In the genomic region with DNA sequence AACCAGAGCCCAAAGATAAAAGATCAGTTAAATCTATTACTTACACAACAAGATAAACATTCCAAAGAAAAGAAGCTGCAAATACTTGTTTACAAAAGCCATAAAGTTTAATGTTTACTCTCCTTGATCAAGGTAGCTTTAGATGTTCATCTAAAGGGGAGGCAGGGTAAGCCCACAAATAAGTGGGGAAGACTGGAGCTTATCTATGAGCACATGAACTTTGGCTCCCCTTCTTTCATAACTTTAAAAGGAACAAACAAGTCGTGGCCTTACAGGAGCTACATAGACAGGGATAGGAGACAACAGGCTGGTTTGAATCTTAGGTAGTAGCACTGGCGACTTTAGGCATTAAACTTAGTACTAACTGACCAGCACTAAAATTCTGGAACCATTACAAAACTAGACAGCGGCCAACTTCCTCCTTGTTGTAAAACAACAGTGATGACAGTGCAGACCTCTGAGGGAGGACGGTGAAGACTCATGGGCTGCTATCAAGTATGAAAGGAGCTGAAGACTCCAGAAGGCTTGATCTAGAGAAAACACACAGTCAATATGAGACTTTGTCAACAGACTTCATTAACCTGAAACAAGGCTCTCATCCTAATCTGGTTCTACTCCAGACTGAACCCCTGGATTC, we compare ENCODE assay signal across 17 mouse cellular contexts.
A peak's percentile ranks its signal among the peaks of the same experiment; 100 is the strongest.
DNase-seq lines count a peak whose midpoint lies in the region; ATAC-seq lines count a peak whose summit lies in the region.
"Had no signal": no experiment of that assay in that cellular context is flagged by ENCODE, and none has a peak within 500 bp of the region (broad histone marks: within the 10 kb centered on the region; RNA-seq: fewer than 3 reads in every experiment).

No protein-coding gene starts in this region.

- no peak overlapping the region for H3K4me3 ChIP-seq in midbrain, embryonic 14.5 days (replicated peaks; ENCODE audit: low read depth, low read length)
- H3K4me3 ChIP-seq: hindbrain, embryonic 15.5 days; limb, embryonic 10.5 days had no signal

- no peak overlapping the region for H3K4me2 ChIP-seq in midbrain, embryonic 14.5 days (ENCODE audit: low read length)
- H3K4me2 ChIP-seq: hindbrain, embryonic 15.5 days; lung, embryonic 14.5 days had no signal

- no peaks in the 10 kb centered on the region for H3K9me3 ChIP-seq in midbrain, embryonic 14.5 days (ENCODE audit: control insufficient read depth, low read length)
- H3K9me3 ChIP-seq: hindbrain, embryonic 15.5 days; limb, embryonic 10.5 days had no signal

- ATAC-seq in hematopoietic stem cell, adult 5-6 weeks (replicated peaks in 1 of 2; ENCODE audit: insufficient read depth in 1 of 2, low FRiP score in 2 of 2, low TSS enrichment in 1 of 2, low read depth in 1 of 2, poor library complexity in 2 of 2, severe bottlenecking in 2 of 2) = peak; percentile 28 to 52; a peak in 2 of 4 replicates
- ATAC-seq in monocyte, adult 5-6 weeks (replicated peaks; ENCODE audit: insufficient number of reproducible peaks, low FRiP score, low TSS enrichment, poor library complexity, severe bottlenecking) = peak; percentile 43; the same call in 1 of the 2 replicates
- ATAC-seq in midbrain, embryonic 14.5 days (ENCODE audit: low FRiP score, low TSS enrichment) = no peak
- ATAC-seq: intestine, postnatal 0 days; midbrain, embryonic 16.5 days had no signal

- H3K4me1 ChIP-seq in midbrain, embryonic 14.5 days (ENCODE audit: control insufficient read depth, insufficient read depth, low read length) = no peaks in the 10 kb centered on the region
- H3K4me1 ChIP-seq: hindbrain, embryonic 15.5 days; limb, embryonic 10.5 days had no signal

- no peaks in the 10 kb centered on the region for H3K27me3 ChIP-seq in midbrain, embryonic 14.5 days (ENCODE audit: control insufficient read depth, insufficient read depth, low read length)
- H3K27me3 ChIP-seq: hindbrain, embryonic 15.5 days had no signal

- WGBS in midbrain, embryonic 14.5 days = 89% methylated on average over 4 of the region's 4 CpGs

- no peaks in the 10 kb centered on the region for H3K36me3 ChIP-seq in midbrain, embryonic 14.5 days (ENCODE audit: control insufficient read depth, insufficient read depth, low read length)
- H3K36me3 ChIP-seq: hindbrain, embryonic 15.5 days; limb, embryonic 10.5 days had no signal

- DNase-seq in gastrocnemius, adult 18-20 months (ENCODE audit: low spot score) = peak; percentile 40
- no peak for DNase-seq in gastrocnemius, postnatal 10 days
- peak; percentile 12 for DNase-seq in kidney, postnatal 10 days
- no peak for DNase-seq in kidney, postnatal 25 days
- no peak for DNase-seq in layer of hippocampus, adult 11-12 months (ENCODE audit: low spot score)
- DNase-seq in midbrain, embryonic 14.5 days = no peak
- DNase-seq: cerebellum, adult 9-11 months; gastrocnemius, postnatal 36 days; lung, embryonic 14.5 days; spleen, adult 18-20 months; thymus, adult 18-20 months had no signal

- no peak overlapping the region for H3K27ac ChIP-seq in midbrain, embryonic 14.5 days (replicated peaks; ENCODE audit: low read depth, low read length)
- H3K27ac ChIP-seq: hindbrain, embryonic 15.5 days; limb, embryonic 10.5 days had no signal

- no peak overlapping the region for H3K9ac ChIP-seq in midbrain, embryonic 14.5 days (replicated peaks; ENCODE audit: low read length)
- H3K9ac ChIP-seq: hindbrain, embryonic 15.5 days; lung, embryonic 14.5 days had no signal

Comparison
In these comparisons a context has a peak if more than half of its experiments do, and no peak if none do; other contexts are left out.
1. DNase-seq: peak in gastrocnemius, adult 18-20 months (single experiment) and kidney, postnatal 10 days (single experiment); none in gastrocnemius, postnatal 10 days (single experiment), kidney, postnatal 25 days (0 of 2), layer of hippocampus, adult 11-12 months (single experiment) and midbrain, embryonic 14.5 days (single experiment).